Mouse (Mus musculus): Measurements from ENCODE around the gene Capn15.

GRCm38 (mm10) chr17:25946891-25947290 lies 38.7 kb downstream of the Capn15 start:
- TF ChIP-seq CTCF (IDR thresholded peaks at IDR 0.05; ENCODE audit: low read depth, low read length) (no peak), POLR2A (IDR thresholded peaks at IDR 0.05; ENCODE audit: borderline replicate concordance, low read depth, low read length) (no peak)
